Mouse (Mus musculus) embryonic stem cell, embryonic (primary cell): ENCODE data around the gene Rpain.

ENCODE experiments used
- CTCF ChIA-PET, 4 experiments: fragments of 300-600 bp in 2 of 4; fragments of 350-600 bp in 2 of 4; sonication (Branson Sonifier 250); formaldehyde crosslinking; loops; one replicate each; lab custom pipeline; 2022; ENCODE audit warnings: inconsistent platforms in 2 of 4; lab: Charles Lee
- POLR2A ChIA-PET, 4 experiments: fragments of 300-600 bp in 2 of 4; fragments of 350-600 bp in 2 of 4; sonication (Branson Sonifier 250); formaldehyde crosslinking; loops; one replicate each; lab custom pipeline; 2022; ENCODE audit warnings: antibody characterized with exemption in 4 of 4, inconsistent platforms in 1 of 4; lab: Charles Lee

Gene Rpain

DNA sequence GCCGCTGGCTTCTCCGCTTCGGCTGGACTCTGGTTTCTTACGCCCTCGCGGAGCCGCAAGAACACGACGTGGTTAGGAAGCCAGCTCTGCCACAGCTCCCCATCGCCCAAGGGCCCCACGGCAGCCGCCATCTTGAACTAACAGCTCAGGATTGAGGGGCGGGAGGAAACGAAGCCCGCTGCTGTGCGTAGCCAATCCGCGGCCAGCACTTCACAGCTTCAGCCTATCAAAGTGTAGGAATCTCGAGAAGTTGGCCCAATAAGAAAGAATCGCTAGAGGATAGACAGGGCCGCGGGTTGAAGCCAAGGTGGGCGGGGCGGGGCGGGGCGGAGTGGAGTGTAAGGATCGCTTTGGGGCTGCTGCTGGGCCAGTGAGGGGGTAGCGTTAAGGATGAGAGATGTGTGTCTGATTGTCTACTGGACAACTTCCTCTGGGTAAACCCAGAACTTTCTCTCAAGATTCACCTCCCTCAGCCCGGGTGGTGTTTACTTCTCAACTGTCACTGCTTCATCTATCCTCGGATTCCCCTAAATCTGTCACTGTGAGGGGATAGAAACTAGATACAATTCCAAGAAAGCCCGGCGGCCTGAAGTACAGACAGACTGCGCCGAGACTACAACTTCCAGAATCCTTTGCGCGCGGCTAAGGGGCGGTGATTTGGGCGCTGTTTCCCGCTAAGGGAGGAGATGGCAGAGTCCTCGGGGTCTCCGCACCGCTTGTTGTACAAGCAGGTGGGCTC, at the start of gene Rpain, which contains the start of gene Nup88:
Rpain (plus strand) TSS at position 393 of the 739 bp plus-strand sequence.
Nup88 (minus strand) TSS at position 153 of the 739 bp plus-strand sequence.
- POLR2A ChIA-PET, result interaction anchor here (0.5 to 13.1 kb wide), 61 partner anchors 8 to 978 kb away, joined by 3 to 216 read pairs (median 5); partner anchors contain the start of genes C1qbp (in 4 of the 4), Derl2 (in 3 of the 4), Dhx33 (in 3 of the 4) and Mis12 (in 3 of the 4)
- CTCF ChIA-PET, result interaction anchor here in 2 of 4 experiments (0.5 to 1.1 kb wide), 7 partner anchors 13 to 1087 kb away, joined by 3 to 6 read pairs (median 4); partner anchors contain the start of genes C1qbp (in 1 of the 2), Derl2 (in 1 of the 2), Mis12 (in 1 of the 2) and Rnf167 (in 1 of the 2)

- CTCF ChIA-PET, result no interaction called here
- POLR2A ChIA-PET, result no interaction called here
These were observed 38.6 kb upstream of the Rpain start for GRCm38 (mm10) chr11:70931461-70931860.

DNA sequence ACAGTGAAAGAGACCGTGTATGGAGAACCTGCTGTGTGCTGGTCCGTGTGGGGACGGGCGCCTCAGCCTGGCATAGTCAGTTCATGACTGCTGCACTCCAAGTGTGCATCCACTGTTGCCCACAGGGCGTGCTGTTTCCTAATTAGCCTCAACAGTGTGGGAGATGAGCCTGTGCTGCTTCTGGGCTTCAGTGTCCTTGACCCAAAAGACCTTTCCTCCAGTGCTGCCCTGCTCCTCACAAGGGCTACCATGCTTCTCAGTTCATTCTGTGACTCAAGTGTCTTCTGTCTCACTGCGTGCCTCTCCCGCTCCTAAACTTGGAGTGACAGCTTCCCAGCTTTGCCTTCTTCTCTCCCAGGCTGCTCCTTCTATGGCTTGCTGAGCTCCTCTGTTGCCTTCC, 34.7 kb upstream of the Rpain start:
- CTCF ChIA-PET, result no interaction called here
- POLR2A ChIA-PET, result interaction anchor here in 2 of 4 experiments (0.7 to 10.3 kb wide), 10 partner anchors 10 to 84 kb away, joined by 3 to 134 read pairs (median 5); partner anchors contain the start of genes Nup88 (in 2 of the 2), Rpain (in 2 of the 2), Dhx33 (in 1 of the 2) and Mis12 (in 1 of the 2)

DNA sequence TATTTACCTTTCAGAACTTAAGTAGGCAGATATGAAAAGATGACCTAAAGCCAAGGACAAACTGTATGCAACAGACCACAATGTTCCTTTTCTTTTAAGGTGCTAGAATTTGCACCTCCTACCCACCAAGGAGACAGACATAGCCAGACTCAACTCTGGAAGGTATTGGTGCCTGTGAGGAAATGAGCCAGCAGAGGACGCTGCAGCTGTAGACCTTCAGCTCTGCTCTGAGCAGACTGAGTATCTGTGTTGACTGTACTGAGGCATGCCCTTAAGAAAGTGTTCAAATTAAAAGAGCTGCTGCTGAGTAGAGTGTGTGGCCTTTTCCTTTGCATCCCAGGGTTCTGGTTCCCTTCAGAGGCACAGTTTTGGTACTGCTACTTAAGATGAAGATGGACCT, 27.4 kb upstream of the Rpain start:
- ChIA-PET CTCF (interaction anchor here in 2 of 4 experiments (0.6 to 1.1 kb wide), 4 partner anchors 8 to 33 kb away, joined by 3 to 4 read pairs (median 4); partner anchors contain the start of genes Nup88 (in 2 of the 2) and Rpain (in 1 of the 2)), POLR2A (interaction anchor here in 2 of 4 experiments (1.2 to 16.4 kb wide), 11 partner anchors 9 to 98 kb away, joined by 3 to 216 read pairs (median 4); partner anchors contain the start of genes Nup88 (in 2 of the 2), Rpain (in 2 of the 2), Derl2 (in 1 of the 2) and Mis12 (in 1 of the 2))

GRCm38 (mm10) chr11:70943651-70944050, 26.4 kb upstream of the Rpain start:
- POLR2A ChIA-PET, result interaction anchor here in 3 of 4 experiments (0.8 to 16.4 kb wide), 9 partner anchors 10 to 76 kb away, joined by 3 to 216 read pairs (median 4); partner anchors contain the start of genes Nup88 (in 2 of the 3), Rpain (in 2 of the 3), Derl2 (in 1 of the 3) and Mis12 (in 1 of the 3)
- CTCF ChIA-PET, result no interaction called here

DNA sequence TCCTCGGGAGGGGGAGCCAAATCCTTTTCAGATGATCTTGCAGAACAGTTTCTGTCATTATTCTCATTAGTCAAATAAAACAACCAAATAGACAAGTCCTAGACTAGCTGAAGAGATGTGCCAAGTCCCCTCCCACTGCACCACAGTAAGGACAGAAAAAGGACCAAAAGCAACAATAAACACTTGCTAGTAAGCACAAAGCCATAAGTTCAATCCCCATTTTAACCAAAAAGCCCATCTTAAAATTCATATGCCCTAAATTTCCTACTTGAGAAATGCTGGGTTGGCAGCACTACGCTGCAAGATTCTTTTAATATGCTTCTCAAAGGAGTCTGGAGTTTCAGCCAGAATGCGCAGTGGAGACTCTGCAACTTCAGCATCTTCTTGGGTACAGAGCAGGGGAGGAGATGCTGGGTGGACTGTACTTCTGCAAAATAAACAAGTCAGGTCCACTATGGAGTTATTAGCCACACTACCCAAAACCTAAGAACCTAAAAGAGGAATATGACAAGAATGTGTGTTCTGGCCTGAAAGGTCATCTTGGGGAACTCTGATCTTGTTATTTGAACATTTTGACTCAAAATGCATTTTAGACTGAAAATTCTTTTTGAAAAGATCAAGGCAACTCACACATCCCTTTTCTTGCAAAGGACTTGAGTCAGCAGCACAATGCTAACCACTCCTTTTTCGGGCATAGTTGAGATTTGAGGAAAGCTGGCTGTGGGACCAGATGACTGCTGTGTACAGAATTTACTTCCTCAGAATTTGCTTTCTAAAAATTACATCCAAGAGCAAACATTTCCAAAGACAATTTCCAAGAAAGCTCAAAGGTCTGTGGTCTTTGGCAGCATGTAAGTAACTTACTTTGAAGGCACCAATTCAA, 24.8 kb upstream of the Rpain start:
- ChIA-PET POLR2A (interaction anchor here in 1 of 4 experiments (1.1 to 16.4 kb wide), 3 partner anchors 8 to 20 kb away, joined by 4 to 216 read pairs (median 134); partner anchors contain the start of genes Nup88 and Rpain), CTCF (no interaction called here)

GRCm38 (mm10) chr11:70954711-70955110, 15.3 kb upstream of the Rpain start:
- CTCF ChIA-PET, result interaction anchor here in 2 of 4 experiments (0.6 to 0.8 kb wide), 2 partner anchors 76 to 366 kb away, joined by 3 to 4 read pairs; no protein-coding TSS in a partner anchor
- POLR2A ChIA-PET, result interaction anchor here in 3 of 4 experiments (0.5 to 16.4 kb wide), 26 partner anchors 9 to 73 kb away, joined by 3 to 216 read pairs (median 5); partner anchors contain the start of genes Derl2 (in 3 of the 3), Mis12 (in 3 of the 3), Nup88 (in 2 of the 3) and Rpain (in 2 of the 3)

- POLR2A ChIA-PET, result interaction anchor here (0.8 to 13.1 kb wide), 18 partner anchors 8 to 109 kb away, joined by 3 to 216 read pairs (median 7); partner anchors contain the start of genes Nup88 (in 3 of the 4), Rpain (in 3 of the 4), Derl2 (in 2 of the 4) and Mis12 (in 2 of the 4)
- CTCF ChIA-PET, result interaction anchor here in 1 of 4 experiments (1.0 kb wide), 1 partner anchor 18 kb away, joined by 3 read pairs; no protein-coding TSS in a partner anchor
These were observed 9.0 kb upstream of the Rpain start for GRCm38 (mm10) chr11:70960786-70961554.

- ChIA-PET POLR2A (interaction anchor here in 3 of 4 experiments (0.6 to 13.1 kb wide), 12 partner anchors 9 to 55 kb away, joined by 3 to 216 read pairs (median 4); partner anchors contain the start of genes C1qbp (in 1 of the 3), Derl2 (in 1 of the 3) and Mis12 (in 1 of the 3)), CTCF (no interaction called here)
These were observed 5.6 kb upstream of the Rpain start for GRCm38 (mm10) chr11:70964222-70964907.

- POLR2A ChIA-PET, result interaction anchor here (0.5 to 13.1 kb wide), 60 partner anchors 9 to 978 kb away, joined by 3 to 216 read pairs (median 5); partner anchors contain the start of genes C1qbp (in 4 of the 4), Derl2 (in 3 of the 4), Dhx33 (in 3 of the 4) and Mis12 (in 3 of the 4)
- CTCF ChIA-PET, result interaction anchor here in 3 of 4 experiments (0.5 to 1.2 kb wide), 8 partner anchors 14 to 1086 kb away, joined by 3 to 6 read pairs (median 4); partner anchors contain the start of genes C1qbp (in 1 of the 3), Derl2 (in 1 of the 3), Mis12 (in 1 of the 3) and Rnf167 (in 1 of the 3)
These were observed 680 bp upstream of the Rpain start for GRCm38 (mm10) chr11:70969271-70969794.

- ChIA-PET CTCF (no interaction called here), POLR2A (interaction anchor here in 3 of 4 experiments (0.6 to 13.1 kb wide), 17 partner anchors 8 to 446 kb away, joined by 3 to 216 read pairs (median 26); partner anchors contain the start of genes Derl2 (in 3 of the 3), Mis12 (in 3 of the 3), C1qbp (in 2 of the 3) and Dhx33 (in 1 of the 3))
These were observed 837 bp downstream of the Rpain start for GRCm38 (mm10) chr11:70970560-70971540.

DNA sequence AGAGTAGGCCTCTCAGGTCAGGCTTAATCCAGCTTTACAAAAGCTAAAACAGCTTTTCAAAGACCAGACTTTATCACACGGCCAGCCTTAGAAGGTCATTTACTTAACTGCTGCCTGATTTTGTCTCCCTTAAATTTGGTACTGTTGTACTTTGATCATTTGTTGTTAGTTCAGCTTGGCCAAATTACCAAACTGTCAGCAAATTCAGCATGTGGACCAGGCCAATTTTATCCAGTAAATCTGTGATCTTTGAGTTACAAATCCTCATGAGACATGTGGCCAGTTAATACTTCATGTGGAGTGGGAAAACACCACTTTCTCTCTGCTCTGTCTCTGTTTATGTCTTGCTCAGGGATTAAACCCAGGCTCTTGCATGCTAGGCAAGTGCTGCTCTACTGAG, 2.6 kb downstream of the Rpain start:
- POLR2A ChIA-PET, result interaction anchor here in 2 of 4 experiments (0.9 to 11.9 kb wide), 10 partner anchors 10 to 47 kb away, joined by 3 to 182 read pairs (median 4); partner anchors contain the start of genes C1qbp (in 1 of the 2), Derl2 (in 1 of the 2), Dhx33 (in 1 of the 2) and Mis12 (in 1 of the 2)
- CTCF ChIA-PET, result interaction anchor here in 2 of 4 experiments (0.5 kb wide), 2 partner anchors 636 to 736 kb away, joined by 3 read pairs; no protein-coding TSS in a partner anchor

DNA sequence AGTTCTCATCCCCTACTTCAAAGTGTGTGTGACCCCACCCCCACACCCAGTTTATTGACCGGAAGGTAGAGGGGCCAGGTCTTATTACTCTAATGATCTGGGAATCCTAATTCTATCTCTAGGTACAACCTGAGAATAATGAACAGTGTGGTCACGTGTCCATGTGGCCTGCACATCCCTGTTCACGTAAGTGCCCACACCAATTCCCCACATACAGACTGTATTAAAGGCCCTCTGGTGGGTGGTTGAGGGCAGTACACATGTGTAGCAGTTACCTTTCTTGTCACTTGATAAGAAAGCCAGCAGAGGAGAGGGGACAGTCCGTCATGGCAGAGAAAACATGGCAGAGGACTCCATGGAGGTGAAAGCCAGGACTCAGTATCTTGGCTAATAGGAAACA, 3.9 kb downstream of the Rpain start:
- ChIA-PET POLR2A (interaction anchor here in 2 of 4 experiments (1.0 to 11.9 kb wide), 11 partner anchors 8 to 45 kb away, joined by 3 to 182 read pairs (median 7); partner anchors contain the start of genes C1qbp (in 2 of the 2), Derl2 (in 2 of the 2), Mis12 (in 2 of the 2) and Dhx33 (in 1 of the 2)), CTCF (interaction anchor here in 1 of 4 experiments (1.0 kb wide), 1 partner anchor 158 kb away, joined by 3 read pairs; no protein-coding TSS in a partner anchor)
